Mouse (Mus musculus) heart, adult 18-20 months (tissue): Measurements from ENCODE around the gene Defb30. TPM values are rescaled to one million over a fixed set of nuclear protein-coding genes. Genes with fewer than 3 reads are reported as not detected.

Source experiments
- DNase-seq, 2 experiments: peaks; one replicate each; pipeline ENCODE4 v3.0.0; 2021 to 2022; ENCODE audit warnings: mixed read lengths in 1 of 2
- long read RNA-seq, 2 experiments: library from polyadenylated mRNA; stranded (forward); transcript quantifications; one replicate each; pipeline ENCODE4 v2.0.0; 2021
- total RNA-seq, 2 experiments: library from RNA; stranded (reverse); gene quantifications; 2 replicates each; pipeline ENCODE4 v1.2.3; 2021

Gene Defb30
- total RNA-seq = not detected
- long read RNA-seq, experiment 1 = 0 reads
- long read RNA-seq, experiment 2 = 0 reads

- DNase-seq = no peak
These were observed at the start of gene Defb30 for GRCm38 (mm10) chr14:63049910-63050370. Gene Defb30, minus strand, starts transcription at chr14:63049960.

GRCm38 (mm10) chr14:63067708-63068107, 17.9 kb upstream of the Defb30 start:
- peak; percentile 83 to 91 for DNase-seq

- peak; percentile 85 to 92 for DNase-seq
These were observed 17.0 kb upstream of the Defb30 start for GRCm38 (mm10) chr14:63066630-63067310.

- DNase-seq = no peak
These were observed 15.6 kb upstream of the Defb30 start for GRCm38 (mm10) chr14:63065391-63065790.

- DNase-seq = peak in 1 of 2 experiments; percentile 47
These were observed 12.4 kb upstream of the Defb30 start for GRCm38 (mm10) chr14:63062184-63062583.

GRCm38 (mm10) chr14:63060361-63060760, 10.6 kb upstream of the Defb30 start:
- no peak for DNase-seq

- peak; percentile 80 to 91 for DNase-seq
These were observed 5.0 kb upstream of the Defb30 start for GRCm38 (mm10) chr14:63054729-63055128.

- DNase-seq = peak; percentile 64 to 88
These were observed 1.0 kb upstream of the Defb30 start for GRCm38 (mm10) chr14:63050769-63051168.

GRCm38 (mm10) chr14:63046691-63047090, 3.1 kb downstream of the Defb30 start, which contains the start of gene Defb42:
Gene Defb42, plus strand, starts transcription at chr14:63046991.
- no peak for DNase-seq

- DNase-seq = no peak
These were observed 29.1 kb downstream of the Defb30 start for GRCm38 (mm10) chr14:63020524-63021156.

GRCm38 (mm10) chr14:63014667-63015066, 35.1 kb downstream of the Defb30 start:
- no peak for DNase-seq

- DNase-seq = no peak
These were observed 36.7 kb downstream of the Defb30 start for GRCm38 (mm10) chr14:63013082-63013481.

GRCm38 (mm10) chr14:63011471-63011870, 38.3 kb downstream of the Defb30 start, which contains the start of gene Defb43:
Gene Defb43, plus strand, starts transcription at chr14:63011771.
- DNase-seq = no peak

- no peak for DNase-seq
These were observed 47.2 kb downstream of the Defb30 start for GRCm38 (mm10) chr14:63002588-63002987.

- DNase-seq = no peak
These were observed 50.8 kb downstream of the Defb30 start for GRCm38 (mm10) chr14:62998977-62999376.

- DNase-seq = no peak
These were observed 52.0 kb downstream of the Defb30 start, which contains the start of gene Defb47 for GRCm38 (mm10) chr14:62997777-62998176. Gene Defb47, plus strand, starts transcription at chr14:62998077.

GRCm38 (mm10) chr14:62991849-62992510, 57.8 kb downstream of the Defb30 start:
- DNase-seq = no peak

GRCm38 (mm10) chr14:62991271-62991670, 58.5 kb downstream of the Defb30 start:
- no peak for DNase-seq

- no peak for DNase-seq
These were observed 65.3 kb downstream of the Defb30 start, which contains the start of gene Defb48 for GRCm38 (mm10) chr14:62984410-62984809. Gene Defb48, minus strand, starts transcription at chr14:62984510.
